Mouse (Mus musculus) forebrain, embryonic 14.5 days (tissue): ENCODE data around the gene Lingo1. TPM values are rescaled to one million over a fixed set of nuclear protein-coding genes. Genes with fewer than 3 reads are reported as not detected.
A peak's percentile ranks its signal among the peaks of the same experiment; 100 is the strongest.

Experiments
- ATAC-seq: fragments of 200-750 bp; cut with Nextera tagmentation; 2 replicates; pipeline ENCODE4 v1.8.0; 2017; ENCODE audit warnings: mild to moderate bottlenecking, moderate library complexity
- DNase-seq: peaks from one replicate; pipeline ENCODE4 v3.0.0-alpha.2; 2015; ENCODE audit warnings: low spot score
- H3K27ac ChIP-seq: fragments of 300-500 bp; sonication (generic); 2 replicates; pipeline ENCODE4 v1.5.1; 2014; ENCODE audit warnings: low read depth, mild to moderate bottlenecking, control low read depth, low read length, moderate library complexity
- H3K27me3 ChIP-seq: fragments of 300-500 bp; sonication (generic); replicated peaks from 2 replicates; pipeline ENCODE4 v1.6.1; 2014; ENCODE audit warnings: low read length, control low read depth, mixed read lengths; ENCODE audit not compliant: control insufficient read depth, insufficient read depth
- H3K36me3 ChIP-seq: fragments of 300-500 bp; sonication (generic); 2 replicates; pipeline ENCODE4 v1.6.1; 2014; ENCODE audit warnings: low read length, control low read depth; ENCODE audit not compliant: control insufficient read depth, insufficient read depth
- H3K4me1 ChIP-seq: fragments of 300-500 bp; sonication (generic); 2 replicates; pipeline ENCODE4 v1.6.1; 2014; ENCODE audit warnings: antibody characterized with exemption, low read length, control low read depth; ENCODE audit not compliant: control insufficient read depth, insufficient read depth
- H3K4me2 ChIP-seq: fragments of 300-500 bp; sonication (generic); 2 replicates; pipeline ENCODE4 v1.6.1; 2014; ENCODE audit warnings: mild to moderate bottlenecking, control low read depth, low read length
- H3K4me3 ChIP-seq: fragments of 300-500 bp; sonication (generic); 2 replicates; pipeline ENCODE4 v1.5.1; 2014; ENCODE audit warnings: low read depth, low read length, control low read depth
- H3K9ac ChIP-seq: fragments of 300-500 bp; sonication (generic); 2 replicates; pipeline ENCODE4 v1.6.1; 2014; ENCODE audit warnings: mild to moderate bottlenecking, low read length, control low read depth, moderate library complexity
- H3K9me3 ChIP-seq: fragments of 300-500 bp; sonication (generic); replicated peaks from 2 replicates; pipeline ENCODE4 v1.6.1; 2016; ENCODE audit warnings: low read length, control low read depth, mixed read lengths; ENCODE audit not compliant: control insufficient read depth
- WGBS: fragments of 180-500 bp; shearing (Covaris S2); extraction: QIAGEN DNeasy Blood & Tissue Kit; methylation state at CpG from one replicate; pipeline ENCODE4 v1.1.7; 2014; 5-methylcytosine and 5-hydroxymethylcytosine counted together
- polyA plus RNA-seq: library from polyadenylated mRNA; unstranded; fragments of >200 nt; fragmentation: Nextera tagmentation; extraction: Ambion mirVana; gene quantifications from 2 replicates; pipeline ENCODE4 v1.2.1, GENCODE M21; 2014

The Lingo1 gene
- polyA plus RNA-seq, 1 experiment from 2014 or later, result 19.0 TPM

DNA sequence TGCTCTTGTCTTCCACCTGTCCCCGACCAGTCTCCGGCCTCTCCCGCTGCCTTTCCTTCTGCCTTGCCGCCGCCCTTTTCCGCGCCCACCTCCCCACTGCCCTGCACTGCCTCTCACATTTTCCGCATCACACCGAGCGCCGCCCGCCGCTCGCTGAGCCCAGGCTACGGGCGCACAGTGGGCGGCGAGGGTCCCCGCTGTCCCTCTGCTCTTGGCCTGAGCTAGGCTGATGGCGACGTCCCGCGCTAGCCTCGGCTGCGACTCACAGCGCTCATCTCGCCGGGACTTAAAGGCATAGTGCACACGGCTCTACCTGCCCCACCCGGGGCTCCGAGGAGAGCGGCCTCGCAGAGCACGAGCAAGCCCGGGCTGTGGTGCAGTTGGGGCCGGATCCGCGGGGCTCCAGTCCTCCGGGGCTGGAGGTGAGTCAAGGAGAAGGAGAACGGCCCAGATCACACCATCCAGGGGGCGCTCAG is 426 bp upstream of the Lingo1 start:
- ATAC-seq, result peak; percentile 49
- H3K9me3 ChIP-seq, result no peaks in the 10 kb centered on the region
- H3K4me2 ChIP-seq, result peak overlapping the region; percentile 69
- H3K36me3 ChIP-seq, result no peaks in the 10 kb centered on the region
- WGBS, result under 1% methylated on average over 41 of the region's 41 CpGs
- peak; percentile 31 for DNase-seq
- H3K4me1 ChIP-seq, result no peaks in the 10 kb centered on the region
- peaks cover 59% of the 10 kb centered on the region for H3K27me3 ChIP-seq
- H3K9ac ChIP-seq, result peak overlapping the region; percentile 61
- peak overlapping the region; percentile 39; the same call in 1 of the 2 replicates for H3K27ac ChIP-seq
- H3K4me3 ChIP-seq, result peak overlapping the region; percentile 48

DNA sequence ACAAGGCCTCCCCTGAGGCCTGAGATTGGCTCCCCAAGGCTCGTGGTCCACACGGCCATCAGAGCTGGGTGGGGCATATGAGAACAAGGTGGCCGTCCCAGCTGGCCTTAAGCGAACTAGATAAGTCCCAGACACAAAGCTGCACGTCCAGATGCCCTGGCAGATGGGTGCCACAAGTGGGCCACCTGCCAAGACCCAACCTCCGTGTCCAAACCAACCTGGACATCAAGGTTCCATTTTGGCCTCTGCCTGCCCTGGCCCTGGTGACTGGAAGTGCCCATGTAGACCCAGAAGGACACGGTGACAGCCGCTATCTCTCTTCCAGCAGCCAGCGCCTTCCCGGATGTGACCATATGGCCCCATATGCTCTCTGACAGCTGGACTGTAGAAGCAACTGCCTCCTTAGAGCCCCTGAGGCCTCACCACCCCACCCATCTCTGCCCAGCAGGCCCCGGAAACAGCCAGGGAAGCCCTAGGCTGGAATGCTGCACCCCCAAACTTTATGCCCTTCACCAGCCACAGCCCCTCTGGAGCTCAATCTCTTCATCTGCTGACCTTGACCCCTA is 4.5 kb downstream of the Lingo1 start:
- H3K9ac ChIP-seq, result no peak overlapping the region
- WGBS, result 80% methylated on average over 11 of the region's 11 CpGs
- H3K9me3 ChIP-seq, result no peaks in the 10 kb centered on the region
- H3K4me3 ChIP-seq, result no peak overlapping the region
- H3K4me1 ChIP-seq, result no peaks in the 10 kb centered on the region
- no peak overlapping the region for H3K27ac ChIP-seq
- peaks cover 34% of the 10 kb centered on the region for H3K27me3 ChIP-seq
- no peak for ATAC-seq
- no peaks in the 10 kb centered on the region for H3K36me3 ChIP-seq
- no peak for DNase-seq
- no peak overlapping the region for H3K4me2 ChIP-seq

DNA sequence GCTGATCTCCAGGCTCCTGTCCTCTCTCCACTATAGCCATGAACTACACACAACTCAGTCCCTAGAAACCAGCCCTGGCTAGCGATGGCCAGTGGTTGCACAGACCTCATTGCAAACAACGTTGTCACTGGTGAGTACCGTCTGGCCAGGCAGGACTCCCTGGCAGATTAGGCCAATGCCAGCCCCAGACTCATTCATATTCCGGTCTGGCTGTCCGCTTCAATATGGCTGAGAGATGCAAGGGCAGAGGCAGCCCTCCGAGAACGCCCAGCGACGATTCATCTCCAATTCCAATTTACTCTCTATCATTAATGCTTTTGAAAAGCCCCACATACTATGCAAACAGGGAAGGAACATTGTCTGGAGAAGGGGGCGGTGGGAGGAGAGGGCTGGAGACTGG is 11.7 kb downstream of the Lingo1 start:
- Histone ChIP-seq H3K4me2 (no peak overlapping the region), H3K27ac (no peak overlapping the region)

DNA sequence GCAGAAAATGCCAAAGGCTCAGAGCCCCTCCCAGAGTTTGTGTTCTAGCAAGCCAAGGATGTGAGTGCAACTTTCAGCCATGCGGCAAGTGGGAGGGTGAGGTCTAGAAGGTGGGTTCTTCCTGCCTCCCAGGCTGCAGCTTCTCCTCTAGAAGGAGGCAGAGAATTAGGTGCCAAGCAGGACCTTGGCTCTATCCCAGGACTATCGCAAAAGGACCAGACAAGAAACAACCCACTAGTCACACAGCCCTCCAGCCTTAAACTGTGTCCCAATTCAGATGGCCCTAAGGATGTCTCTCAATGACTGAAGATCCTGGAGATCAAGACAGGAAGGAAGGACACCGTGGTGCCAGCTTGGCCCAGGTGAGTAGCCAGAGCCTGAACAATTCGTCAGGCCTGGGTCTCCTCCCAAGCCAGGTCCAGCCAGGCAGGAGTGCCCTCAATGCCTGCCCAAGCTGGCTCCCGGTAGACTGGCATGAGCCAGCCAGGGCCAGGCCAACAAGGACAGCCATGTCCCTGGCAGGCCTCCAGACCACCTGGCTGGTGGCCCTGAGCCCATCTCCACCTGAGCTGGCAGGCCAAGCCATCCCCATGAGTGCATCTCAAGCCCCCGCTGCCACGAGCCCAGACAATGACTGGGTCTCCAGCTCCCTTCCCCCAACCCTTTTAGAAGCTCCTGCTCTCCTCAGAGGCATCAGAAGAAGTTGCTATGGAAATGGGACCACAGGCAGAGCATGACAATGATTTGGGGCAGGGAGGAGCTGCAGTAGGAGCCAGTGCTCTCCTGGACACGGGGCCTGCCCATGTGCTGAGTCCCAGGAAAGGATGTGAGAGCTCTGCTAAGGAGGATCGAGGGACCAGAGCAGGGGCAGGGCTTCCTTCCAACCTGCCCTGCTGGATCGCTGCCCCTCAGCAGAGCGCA is 19.1 kb downstream of the Lingo1 start:
- no peak overlapping the region for H3K9ac ChIP-seq
- H3K4me1 ChIP-seq, result peaks cover 6% of the 10 kb centered on the region; the same call in 1 of the 2 replicates
- ATAC-seq (peak; percentile 46; the same call in 1 of the 2 replicates), DNase-seq (peak; percentile 49)
- no peaks in the 10 kb centered on the region for H3K36me3 ChIP-seq
- H3K4me2 ChIP-seq, result no peak overlapping the region
- H3K9me3 ChIP-seq, result no peaks in the 10 kb centered on the region
- 0 out of 2 replicates have a peak, but pooled peaks cover 5% of the 10 kb centered on the region for H3K27me3 ChIP-seq
- no peak overlapping the region for H3K27ac ChIP-seq
- 50% methylated on average over 11 of the region's 11 CpGs for WGBS
- H3K4me3 ChIP-seq, result no peak overlapping the region

More for the DNA sequence above, 11.7 kb downstream of the Lingo1 start:
- whole genome bisulfite sequencing, result 70% methylated on average over 10 of the region's 10 CpGs
- no peaks in the 10 kb centered on the region for H3K9me3 ChIP-seq
- H3K27me3 ChIP-seq, result no peaks in the 10 kb centered on the region
- no peak overlapping the region for H3K9ac ChIP-seq
- no peaks in the 10 kb centered on the region for H3K36me3 ChIP-seq
- no peak overlapping the region for H3K4me3 ChIP-seq
- H3K4me1 ChIP-seq, result no peaks in the 10 kb centered on the region
- no peak for ATAC-seq
- DNase-seq, result no peak

DNA sequence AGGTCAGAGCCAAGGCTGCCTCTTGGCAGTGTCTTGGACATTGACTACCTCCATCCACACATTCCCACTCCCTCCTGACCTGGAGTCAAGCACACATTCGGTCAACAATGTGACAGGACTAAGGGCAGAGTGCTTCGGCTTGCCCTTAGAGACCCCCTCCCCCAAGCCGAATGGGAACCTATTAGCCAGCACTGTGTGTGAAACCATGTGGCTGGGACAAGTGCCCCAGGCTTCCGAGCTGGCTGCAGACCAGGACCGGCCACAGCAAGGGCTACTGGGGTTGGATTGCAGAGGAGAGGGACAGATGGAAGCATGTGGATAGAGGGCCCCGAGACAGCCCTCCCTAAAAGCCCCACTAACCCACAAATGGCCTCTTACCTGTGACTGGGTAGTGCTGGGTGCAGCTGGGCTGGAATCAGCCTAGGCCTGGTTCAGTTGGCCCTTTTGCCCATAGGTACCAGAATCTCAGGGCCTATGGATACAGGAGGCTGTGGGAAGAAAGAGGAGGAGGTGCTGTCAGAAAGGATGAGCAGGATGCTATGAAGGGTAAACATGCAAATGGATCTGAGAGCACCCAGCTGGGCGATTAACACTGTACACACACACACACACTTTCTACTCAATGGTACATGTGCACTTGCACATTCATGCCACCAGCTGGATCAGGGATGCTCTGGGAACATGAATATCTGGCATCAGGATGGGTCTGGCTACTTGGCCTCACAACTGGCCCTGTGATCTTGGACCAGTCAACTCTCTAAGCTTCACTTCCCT is 20.9 kb downstream of the Lingo1 start:
- Histone ChIP-seq H3K27me3 (0 out of 2 replicates have a peak, but pooled peaks cover 5% of the 10 kb centered on the region), H3K9me3 (no peaks in the 10 kb centered on the region), H3K36me3 (no peaks in the 10 kb centered on the region), H3K4me1 (peaks cover 6% of the 10 kb centered on the region; the same call in 1 of the 2 replicates), H3K27ac (no peak overlapping the region), H3K4me2 (no peak overlapping the region), H3K9ac (no peak overlapping the region), H3K4me3 (no peak overlapping the region)
- WGBS, result 77% methylated on average over 7 of the region's 7 CpGs
- DNase-seq (no peak), ATAC-seq (no peak)

DNA sequence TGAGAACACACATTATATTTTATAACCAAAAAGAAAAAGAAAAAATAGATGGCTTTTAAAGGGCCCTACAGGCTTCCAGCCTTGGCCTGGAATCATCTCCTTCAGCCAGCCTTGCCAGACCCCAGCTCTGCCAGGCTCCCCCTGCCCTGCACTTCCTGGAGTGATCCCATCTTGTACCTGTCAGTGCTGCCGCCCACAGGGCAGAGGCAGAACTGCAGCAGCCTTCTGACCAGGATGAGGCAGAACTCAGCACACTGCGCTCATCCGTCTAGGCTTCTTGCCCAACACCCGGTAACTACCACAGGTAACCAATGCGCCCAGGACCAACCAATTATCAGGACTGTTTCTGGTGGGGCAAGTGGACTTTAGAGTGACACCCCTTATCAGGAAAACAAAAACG is 22.0 kb downstream of the Lingo1 start:
- Histone ChIP-seq H3K27me3 (0 out of 2 replicates have a peak, but pooled peaks cover 5% of the 10 kb centered on the region), H3K36me3 (no peaks in the 10 kb centered on the region), H3K4me1 (peaks cover 6% of the 10 kb centered on the region; the same call in 1 of the 2 replicates), H3K9me3 (no peaks in the 10 kb centered on the region), H3K9ac (no peak overlapping the region), H3K4me3 (no peak overlapping the region), H3K4me2 (no peak overlapping the region), H3K27ac (no peak overlapping the region)
- peak; percentile 69 for DNase-seq
- ATAC-seq, result peak; percentile 46; the same call in 1 of the 2 replicates
- WGBS, result 46% methylated on average over 6 of the region's 6 CpGs

DNA sequence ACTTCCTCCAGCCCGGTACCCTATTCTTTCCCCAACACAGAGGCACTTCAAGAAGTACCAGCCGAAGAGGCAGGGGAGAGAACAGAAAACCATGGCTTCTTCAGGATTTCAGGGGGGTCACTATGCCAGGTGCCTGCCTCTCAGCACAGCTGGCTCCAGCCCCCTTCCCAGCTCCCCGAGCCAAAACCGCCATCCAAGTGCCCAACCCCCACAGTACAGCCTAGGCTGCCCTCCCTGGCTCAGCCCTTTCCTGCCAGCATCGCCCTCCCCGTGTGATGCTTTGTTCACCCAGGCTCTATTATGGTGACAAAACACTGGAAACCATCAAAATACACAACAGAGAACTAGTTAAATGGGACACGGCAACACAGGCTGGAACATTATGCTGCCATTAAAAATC is 22.6 kb downstream of the Lingo1 start:
- WGBS, result 66% methylated on average over 7 of the region's 7 CpGs
- Histone ChIP-seq H3K27me3 (0 out of 2 replicates have a peak, but pooled peaks cover 5% of the 10 kb centered on the region), H3K9ac (no peak overlapping the region), H3K4me2 (no peak overlapping the region), H3K27ac (no peak overlapping the region), H3K9me3 (no peaks in the 10 kb centered on the region), H3K4me3 (no peak overlapping the region), H3K4me1 (peaks cover 6% of the 10 kb centered on the region; the same call in 1 of the 2 replicates), H3K36me3 (no peaks in the 10 kb centered on the region)
- ATAC-seq (no peak), DNase-seq (no peak)

DNA sequence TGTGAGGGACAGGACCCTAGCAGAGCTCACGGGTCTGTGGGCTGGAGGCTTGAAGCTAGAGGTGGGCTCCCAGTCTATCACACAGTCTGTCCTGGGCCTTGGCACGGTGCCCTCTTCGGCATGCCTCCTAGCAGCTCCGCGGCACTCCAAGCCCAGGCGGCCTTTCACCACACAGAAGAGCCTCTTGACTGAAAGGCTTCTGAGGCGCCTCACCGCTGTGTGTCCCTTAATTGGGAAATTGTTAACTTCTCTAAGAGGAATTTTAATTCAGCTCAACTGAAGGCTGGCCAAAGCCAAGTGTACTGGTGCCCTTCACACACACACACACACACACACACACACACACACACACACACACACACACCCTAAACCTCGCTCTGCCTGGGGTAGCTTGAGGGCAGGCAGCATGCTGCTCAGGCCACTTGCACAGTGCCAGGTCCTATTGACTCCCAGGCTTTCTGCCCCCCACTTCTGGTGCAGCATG is 28.6 kb downstream of the Lingo1 start:
- Histone ChIP-seq H3K27ac (no peak overlapping the region), H3K27me3 (0 out of 2 replicates have a peak, but pooled peaks cover 15% of the 10 kb centered on the region)

More for the DNA sequence above, 28.6 kb downstream of the Lingo1 start:
- 6% methylated on average over 9 of the region's 9 CpGs for WGBS
- peaks cover 10% of the 10 kb centered on the region; the same call in 1 of the 2 replicates for H3K4me1 ChIP-seq
- no peaks in the 10 kb centered on the region for H3K9me3 ChIP-seq
- DNase-seq, result peak; percentile 81
- peak; percentile 83 for ATAC-seq
- no peaks in the 10 kb centered on the region for H3K36me3 ChIP-seq
- H3K4me3 ChIP-seq, result no peak overlapping the region
- no peak overlapping the region for H3K4me2 ChIP-seq
- no peak overlapping the region for H3K9ac ChIP-seq
